Mouse (Mus musculus): ENCODE results near the gene Ivd.

Gene Ivd

GRCm38 (mm10) chr2:118882840-118883679 lies 21.3 kb downstream of the Ivd start:
- peak; percentile 82 for DNase-seq (ENCODE audit: low spot score)

DNA sequence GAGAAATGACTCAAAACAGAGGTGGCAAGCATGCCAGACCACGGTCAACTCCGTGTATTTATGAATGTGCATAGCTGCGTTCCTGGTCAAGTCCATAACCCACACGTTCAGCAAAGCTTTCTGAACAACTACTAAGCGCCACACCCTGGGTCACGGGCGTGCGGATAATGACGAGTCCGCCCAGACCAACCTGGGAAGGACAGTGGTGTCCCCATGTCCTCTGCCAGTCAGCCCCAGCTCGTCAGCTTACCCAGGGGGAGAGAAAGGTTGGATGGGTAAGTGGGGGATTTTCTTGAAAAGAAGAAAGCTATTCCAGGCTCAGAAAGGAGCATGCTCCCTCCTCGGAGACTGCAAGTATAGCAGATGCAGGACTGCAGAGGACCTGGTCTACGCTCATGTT lies 25.7 kb downstream of the Ivd start:
- DNase-seq (ENCODE audit: low spot score), result no peak

GRCm38 (mm10) chr2:118887845-118888548 lies 26.2 kb downstream of the Ivd start:
- peak; percentile 47 for DNase-seq (ENCODE audit: low spot score)

DNA sequence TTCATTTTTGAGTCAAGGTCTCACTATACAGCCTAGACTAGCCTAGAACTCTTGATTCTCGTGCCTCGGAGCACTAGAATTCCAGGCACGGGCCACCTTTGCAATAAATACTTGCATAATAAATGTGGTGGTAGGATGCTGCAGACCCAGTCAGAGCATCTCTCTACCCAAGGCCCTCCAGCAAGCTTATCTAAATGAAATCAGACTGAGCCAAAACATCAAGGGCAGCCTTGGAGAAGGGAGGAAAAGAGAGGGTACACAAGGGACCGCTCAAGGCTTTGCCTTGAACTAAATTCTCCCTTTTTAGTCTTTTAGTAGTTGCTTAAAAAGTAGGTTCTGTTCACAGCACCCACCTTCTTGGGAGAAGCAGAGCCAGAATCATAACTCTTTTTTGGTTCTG lies 29.4 kb downstream of the Ivd start:
- no peak for DNase-seq (ENCODE audit: low spot score)

DNA sequence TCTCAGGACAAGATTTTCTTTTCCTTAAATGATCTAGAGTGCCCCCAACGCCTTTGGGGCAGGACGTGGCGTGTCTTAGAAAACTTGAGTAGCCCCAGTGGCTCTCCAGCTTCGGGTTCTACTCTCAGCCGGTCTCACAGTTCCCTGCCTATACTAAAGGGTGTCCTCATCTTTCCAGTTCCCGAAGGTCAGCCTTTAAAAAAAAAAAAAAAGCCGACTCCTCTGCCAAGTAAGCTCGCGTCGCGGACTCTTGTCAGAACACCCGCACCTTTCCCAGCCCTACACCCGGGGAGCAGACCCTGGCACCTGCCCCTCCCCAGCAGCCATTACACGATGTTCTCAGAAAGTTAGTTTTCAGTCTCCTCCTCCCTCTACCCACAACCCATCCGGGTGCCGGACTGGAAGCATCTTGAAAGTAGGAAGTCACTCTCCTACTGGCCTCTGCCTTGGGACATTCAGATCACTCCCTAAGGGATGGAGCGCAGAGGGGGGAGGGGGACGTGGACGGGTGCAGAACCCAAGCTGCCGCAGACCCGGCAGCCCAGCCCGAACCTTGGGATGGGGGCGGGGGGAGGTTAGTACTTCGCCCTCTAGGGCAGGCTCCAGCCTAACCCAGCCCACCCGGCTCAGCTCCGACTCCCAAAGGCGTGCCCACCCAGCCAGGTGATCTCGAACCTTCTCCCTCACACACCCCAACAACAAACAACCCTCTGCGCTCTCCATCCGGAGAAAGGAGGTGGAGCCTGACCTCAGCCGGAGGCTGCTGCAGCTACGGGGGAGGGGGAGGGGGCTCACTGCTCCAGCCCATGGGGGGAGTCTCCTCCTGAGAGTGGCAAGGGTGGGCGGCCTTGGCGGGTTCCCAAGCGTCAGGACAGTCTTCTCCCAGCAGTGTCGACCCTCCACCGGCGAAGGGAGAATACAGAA lies 34.5 kb downstream of the Ivd start:
- peak; percentile 40 for DNase-seq (ENCODE audit: low spot score)

DNA sequence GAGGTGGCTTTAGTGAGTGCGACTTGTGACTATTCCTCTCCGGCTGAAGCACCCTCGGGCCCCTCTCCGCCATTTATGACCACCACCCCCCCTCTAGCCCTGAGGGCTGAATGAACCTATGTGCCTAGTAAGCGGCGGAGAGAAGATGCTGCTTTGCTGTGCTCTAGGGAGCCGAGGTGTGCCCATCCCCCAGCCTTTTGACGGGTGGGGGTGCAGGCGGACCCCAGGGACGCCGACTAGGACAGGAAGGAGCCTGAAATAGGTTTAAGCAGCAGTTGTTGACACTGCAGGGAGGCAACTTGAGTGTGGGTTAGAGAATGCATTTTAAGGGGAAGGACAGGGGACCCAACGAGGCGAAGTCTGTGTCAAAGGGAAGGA lies 35.1 kb downstream of the Ivd start:
- peak; percentile 30 for DNase-seq (ENCODE audit: low spot score)

DNA sequence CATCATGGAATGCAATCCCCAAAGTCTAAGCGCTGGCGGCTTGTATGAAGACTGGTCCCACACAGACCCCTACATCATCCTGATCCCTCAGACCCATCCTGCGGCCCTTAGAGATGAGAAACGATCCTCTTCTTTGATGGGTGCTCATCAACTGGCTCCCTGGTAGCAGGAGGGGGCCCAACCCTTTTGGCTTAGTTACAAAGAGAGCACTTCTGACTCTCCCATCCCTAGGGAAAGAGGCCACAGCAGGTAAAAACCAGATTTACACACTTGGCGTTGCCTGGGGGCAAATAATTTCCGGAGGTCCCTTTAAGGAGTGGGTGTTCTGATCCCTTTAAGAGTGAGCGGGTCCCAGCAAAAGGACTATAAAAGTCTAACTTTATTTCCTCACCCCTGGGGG lies 35.6 kb downstream of the Ivd start:
- DNase-seq (ENCODE audit: low spot score), result no peak

DNA sequence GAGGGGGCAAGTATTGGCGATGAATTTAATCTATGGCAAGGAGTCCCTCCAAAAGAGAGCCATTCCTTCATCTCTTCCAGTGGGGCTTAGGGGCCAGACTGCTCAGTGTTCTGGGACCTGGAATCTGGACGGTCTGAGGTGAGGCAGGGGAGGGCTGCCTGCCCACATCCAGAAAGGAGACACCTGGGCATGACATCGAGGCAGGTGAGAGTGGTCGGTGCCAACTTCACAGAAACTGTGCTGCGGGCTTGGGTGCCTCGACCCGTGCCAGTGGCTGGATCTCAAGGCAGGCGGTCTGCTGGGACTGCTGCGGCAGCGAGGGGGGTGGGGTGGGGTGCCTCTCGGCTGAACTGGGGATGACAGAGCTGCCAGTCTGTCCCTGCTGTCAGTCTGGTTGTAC lies 36.1 kb downstream of the Ivd start:
- DNase-seq (ENCODE audit: low spot score), result no peak

DNA sequence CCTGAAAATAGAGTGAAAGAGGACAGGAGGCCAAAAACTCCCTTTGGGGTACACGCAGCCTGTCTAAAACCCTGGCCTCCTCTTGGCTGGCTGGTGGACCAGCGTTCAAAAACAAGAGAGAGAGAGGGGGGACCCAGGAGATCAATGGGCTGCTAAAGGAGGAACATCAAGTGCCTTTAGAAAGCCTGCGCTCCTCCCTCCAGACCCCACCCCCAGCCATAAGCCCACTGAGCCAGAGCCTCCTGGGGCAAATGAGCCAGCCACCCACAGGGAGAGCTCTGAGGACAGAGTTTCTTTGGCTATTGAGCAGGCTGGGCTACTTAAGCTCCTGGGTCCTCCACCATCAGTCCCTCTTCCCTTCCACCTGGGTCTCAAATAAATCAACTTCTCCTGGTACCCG lies 37.0 kb downstream of the Ivd start:
- no peak for DNase-seq (ENCODE audit: low spot score)

GRCm38 (mm10) chr2:118899306-118899705 lies 37.6 kb downstream of the Ivd start:
- no peak for DNase-seq (ENCODE audit: low spot score)

- peak; percentile 65 for DNase-seq (ENCODE audit: low spot score)
Measured at GRCm38 (mm10) chr2:118899981-118900825, 38.4 kb downstream of the Ivd start, which contains the start of gene Bahd1. Gene Bahd1, plus strand, starts transcription at chr2:118900377.

DNA sequence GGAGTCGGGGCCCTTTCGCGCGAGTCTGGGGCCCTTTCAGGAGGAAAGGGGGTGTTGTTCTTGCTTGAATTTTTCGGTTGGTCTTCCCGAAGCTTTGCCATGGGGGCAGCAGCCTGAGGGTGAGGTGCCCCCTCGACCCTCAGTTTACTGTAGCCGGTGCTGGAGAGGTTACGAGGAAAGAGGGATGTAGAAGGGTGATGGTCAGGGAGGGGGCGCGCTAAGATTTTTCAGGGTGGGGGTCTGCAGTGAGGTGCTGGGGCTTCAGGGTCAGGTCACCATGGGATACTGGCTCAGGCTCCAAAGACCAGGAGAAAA lies 39.0 kb downstream of the Ivd start:
- DNase-seq (ENCODE audit: low spot score), result no peak

- DNase-seq (ENCODE audit: low spot score), result peak; percentile 96
Measured at GRCm38 (mm10) chr2:118901175-118902031, 39.6 kb downstream of the Ivd start.

DNA sequence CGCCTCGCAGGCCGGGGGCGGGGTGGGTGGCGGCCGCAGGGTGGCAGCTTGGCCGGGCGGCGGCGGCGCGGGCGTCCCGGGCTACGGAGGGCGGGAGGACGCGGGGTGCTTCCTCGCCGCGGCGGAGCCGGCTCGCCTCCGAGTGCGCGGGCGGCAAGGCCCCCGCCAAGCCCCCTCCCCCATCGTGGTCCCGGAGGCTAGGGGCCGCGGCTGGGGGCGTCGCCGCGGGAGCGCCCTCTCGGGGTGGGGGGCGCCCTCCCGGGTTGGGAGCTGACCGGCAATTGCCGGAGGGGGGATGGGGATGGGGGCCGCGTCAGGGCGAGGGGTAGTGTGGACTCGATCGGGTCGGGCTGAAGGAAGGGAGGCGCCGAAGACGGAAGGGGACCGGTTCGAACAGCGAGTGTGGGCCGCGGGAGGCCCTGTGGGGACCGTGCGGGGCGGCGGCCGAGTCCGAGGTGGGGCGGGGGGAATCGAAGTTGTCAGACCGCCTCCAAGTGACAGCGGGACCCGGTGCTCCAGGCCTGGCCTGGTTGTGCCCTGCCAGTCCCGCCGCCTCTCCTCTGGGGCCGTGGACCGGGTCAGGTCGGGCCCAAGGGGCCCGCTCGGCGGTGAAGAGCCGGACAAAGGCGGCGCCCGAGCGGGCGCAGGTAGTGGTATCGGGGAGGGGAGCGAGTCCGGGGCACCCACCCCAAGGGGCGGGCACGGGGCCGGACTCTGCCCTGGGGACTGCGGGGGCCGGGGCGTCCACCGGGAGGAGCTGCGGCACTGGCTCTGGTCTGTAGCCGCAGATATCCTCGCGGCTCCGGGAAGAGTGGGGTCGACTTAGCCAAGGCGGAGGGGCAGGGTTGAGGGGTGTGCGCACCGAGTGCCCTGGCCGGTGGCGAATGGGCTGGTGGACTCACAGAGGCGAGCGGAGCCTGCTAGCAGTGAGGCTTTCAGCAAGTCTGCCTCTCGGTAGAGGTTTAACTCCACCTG lies 40.6 kb downstream of the Ivd start:
- DNase-seq (ENCODE audit: low spot score), result peak; percentile 71

GRCm38 (mm10) chr2:118903333-118903741 lies 41.6 kb downstream of the Ivd start:
- DNase-seq (ENCODE audit: low spot score), result peak; percentile 36

DNA sequence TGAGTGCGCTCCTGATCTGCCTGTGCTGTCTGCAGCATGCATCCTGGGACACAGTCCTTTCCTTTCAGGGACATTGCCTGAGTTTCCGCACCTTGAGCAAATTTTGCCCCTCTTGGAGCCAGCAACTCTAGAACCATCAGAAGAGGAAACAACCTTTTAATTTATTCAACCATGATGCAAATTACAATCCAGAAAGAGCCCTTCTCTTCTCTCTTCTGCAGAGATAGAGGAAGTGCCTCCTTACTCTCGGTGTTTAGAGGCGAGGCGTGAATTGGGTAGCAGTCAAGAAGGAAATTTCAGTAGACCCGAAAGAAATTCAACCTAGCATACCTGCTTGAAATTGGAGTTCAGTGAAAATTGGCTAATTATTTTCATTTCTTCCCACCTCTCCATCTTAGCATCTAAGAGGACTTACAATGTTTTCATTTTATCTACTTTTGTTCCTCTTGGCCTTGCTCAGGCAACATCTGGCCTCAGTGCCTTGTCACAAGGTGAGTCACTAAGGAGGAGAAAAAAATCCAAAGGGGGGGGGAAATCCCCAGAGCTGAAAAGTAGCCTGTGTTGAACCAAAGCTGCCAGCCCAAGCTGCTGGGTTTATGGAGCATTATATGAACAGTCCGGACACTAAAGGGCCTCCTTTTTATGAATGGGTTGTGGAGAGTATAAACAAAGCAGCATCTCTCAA lies 43.8 kb downstream of the Ivd start:
- no peak for DNase-seq (ENCODE audit: low spot score)

GRCm38 (mm10) chr2:118906118-118906492 lies 44.4 kb downstream of the Ivd start:
- DNase-seq (ENCODE audit: low spot score), result no peak

GRCm38 (mm10) chr2:118907781-118908180 lies 46.0 kb downstream of the Ivd start:
- no peak for DNase-seq (ENCODE audit: low spot score)

- DNase-seq (ENCODE audit: low spot score), result no peak
Measured at GRCm38 (mm10) chr2:118909151-118909550, 47.4 kb downstream of the Ivd start.

Measured in MN1 (cell line).